ENCODE assay signal across 9 mouse cellular contexts in genomic region chr10:79777103-79777531, GRCm38 (mm10). TPM values are rescaled to one million over a fixed set of nuclear protein-coding genes. Genes with fewer than 3 reads are reported as not detected.
DNase-seq lines count a peak whose midpoint lies in the region; ATAC-seq and TF ChIP-seq lines count a peak whose summit lies in the region.
"Had no signal": no experiment of that assay in that cellular context is flagged by ENCODE, and none has a peak within 500 bp of the region (broad histone marks: within the 10 kb centered on the region; RNA-seq: fewer than 3 reads in every experiment).

TSS of gene Fstl3 (plus strand) at chr10:79777272.

- no peak for ATAC-seq in embryonic facial prominence, embryonic 14.5 days (ENCODE audit: low read depth)
- ATAC-seq in intestine, embryonic 15.5 days, result no peak

- peaks cover 19% of the 10 kb centered on the region; the same call in 1 of the 2 replicates for H3K27me3 ChIP-seq in embryonic facial prominence, embryonic 14.5 days (replicated peaks; ENCODE audit: control insufficient read depth, insufficient read depth, low read length)
- no peaks in the 10 kb centered on the region for H3K27me3 ChIP-seq in intestine, embryonic 15.5 days (replicated peaks)

- peak; percentile 56 for DNase-seq in lung, adult 2 months
- no peak for DNase-seq in lung, postnatal 25 days (ENCODE audit: low spot score)
- DNase-seq in embryonic facial prominence, embryonic 14.5 days (ENCODE audit: low spot score), result peak; percentile 36
- peak; percentile 52 to 69 for DNase-seq in lung, postnatal 4 days
- no peak for DNase-seq in T-cell, adult 2 months (ENCODE audit: low spot score)
- DNase-seq in gastrocnemius, postnatal 14 days, result no peak
- DNase-seq in thymus, postnatal 0 days (ENCODE audit: low spot score), result no peak

- peak within 1 kb of the TSS; percentile 69 for H3K9ac ChIP-seq in embryonic facial prominence, embryonic 14.5 days (ENCODE audit: low read depth, low read length)
- H3K9ac ChIP-seq in intestine, embryonic 15.5 days, result peak within 1 kb of the TSS; percentile 69

- peak within 1 kb of the TSS; percentile 61 for H3K4me3 ChIP-seq in lung, adult 2 months (replicated peaks; ENCODE audit: extremely low read depth, low read depth, low read length)
- H3K4me3 ChIP-seq in embryonic facial prominence, embryonic 14.5 days (ENCODE audit: low read depth, low read length), result peak within 1 kb of the TSS; percentile 49
- peak within 1 kb of the TSS; percentile 54 for H3K4me3 ChIP-seq in intestine, embryonic 15.5 days (replicated peaks)

- H3K36me3 ChIP-seq in embryonic facial prominence, embryonic 14.5 days (ENCODE audit: control insufficient read depth, insufficient read depth, low read length), result no peaks in the 10 kb centered on the region
- H3K36me3 ChIP-seq in intestine, embryonic 15.5 days, result no peaks in the 10 kb centered on the region

- H3K4me1 ChIP-seq in lung, adult 2 months (ENCODE audit: control insufficient read depth, insufficient read depth, low read length), result peaks cover 9% of the 10 kb centered on the region
- peaks cover 23% of the 10 kb centered on the region; the same call in 1 of the 2 replicates for H3K4me1 ChIP-seq in embryonic facial prominence, embryonic 14.5 days (ENCODE audit: control insufficient read depth, insufficient read depth, low read length)
- peaks cover 42% of the 10 kb centered on the region for H3K4me1 ChIP-seq in intestine, embryonic 15.5 days (replicated peaks)

- 0 out of 2 replicates have a peak within 1 kb of the TSS, but pooled peaks have one; percentile 39 for H3K27ac ChIP-seq in embryonic facial prominence, embryonic 14.5 days (replicated peaks; ENCODE audit: low read depth, low read length)
- peak within 1 kb of the TSS; percentile 54 for H3K27ac ChIP-seq in intestine, embryonic 15.5 days
- H3K27ac ChIP-seq: macrophage had no signal

- 2% methylated on average over 39 of the region's 39 CpGs for WGBS in lung, adult 2 months
- 5% methylated on average over 21 of the region's 39 CpGs for WGBS in embryonic facial prominence, embryonic 14.5 days
- WGBS in intestine, embryonic 15.5 days, result 1% methylated on average over 39 of the region's 39 CpGs

- no peak for TF ChIP-seq CTCF in lung, adult 2 months (IDR thresholded peaks at IDR 0.05; ENCODE audit: insufficient read depth, low read length)

- peak within 1 kb of the TSS; percentile 79 for H3K4me2 ChIP-seq in embryonic facial prominence, embryonic 14.5 days (ENCODE audit: low read depth, low read length)
- H3K4me2 ChIP-seq in intestine, embryonic 15.5 days (replicated peaks), result peak within 1 kb of the TSS; percentile 86

- no peak for TF ChIP-seq POLR2A in lung, adult 2 months (IDR thresholded peaks at IDR 0.05; ENCODE audit: borderline replicate concordance, extremely low read depth, low read depth, low read length)

- peaks cover 7% of the 10 kb centered on the region for H3K9me3 ChIP-seq in embryonic facial prominence, embryonic 14.5 days (ENCODE audit: control insufficient read depth, low read length)
- H3K9me3 ChIP-seq in intestine, embryonic 15.5 days, result no peaks in the 10 kb centered on the region

- intact Hi-C loops in gastrocnemius, postnatal 14 days (cut with DNase I; ENCODE audit: low total_unique reads), result no loop called here

RNA-seq across cellular contexts. Expression of gene Fstl3, which starts in this region (rescaled TPM):
- polyA plus RNA-seq in lung, adult 2 months (2012; rRNA removed), result 65.8 and 72.7 TPM in 2 replicates
- 8.3 and 10.7 TPM in 2 replicates for polyA plus RNA-seq in embryonic facial prominence, embryonic 14.5 days (2014; fragmentation: Nextera tagmentation; extraction: Ambion mirVana)
- polyA plus RNA-seq in intestine, embryonic 15.5 days (2015; fragmentation: Nextera tagmentation; extraction: Ambion mirVana), result 14.0 and 16.1 TPM in 2 replicates
- 1 to 10 TPM; 1.3 to 2.2 TPM for total RNA-seq in gastrocnemius, postnatal 14 days (2021)
- 5.4 and 6.0 TPM in 2 replicates for polyA plus RNA-seq in thymus, postnatal 0 days (2015; fragmentation: Nextera tagmentation; extraction: Ambion mirVana)

Comparison
In these comparisons a context has a peak if more than half of its experiments do, and no peak if none do; other contexts are left out.
1. DNase-seq: peak in lung, adult 2 months (single experiment), embryonic facial prominence, embryonic 14.5 days (single experiment) and lung, postnatal 4 days (2 of 2); none in lung, postnatal 25 days (single experiment), T-cell, adult 2 months (single experiment), gastrocnemius, postnatal 14 days (single experiment) and thymus, postnatal 0 days (single experiment).
2. Peak in every context shown above with its lines, with median percentiles within 50 percentile points of each other: H3K4me3 ChIP-seq.